Mouse (Mus musculus): ENCODE results near the gene Tpbgl.

- TF ChIP-seq CTCF (conservative IDR thresholded peaks at IDR 0.05; ENCODE audit: insufficient read depth, insufficient read length, low read depth, low read length) (no peak), POLR2A (IDR thresholded peaks at IDR 0.05; ENCODE audit: low read depth, low read length) (no peak)
These were observed at the start of gene Tpbgl for GRCm38 (mm10) chr7:99626376-99627270.

All from kidney, adult 2 months (tissue).